Mouse (Mus musculus) ES-E14 (cell line): Measurements from ENCODE around the gene Adcy9.

Experiments
- CHD2 ChIP-seq: IDR thresholded peaks from 2 replicates; pipeline ENCODE4 v1.6.1; 2014; ENCODE audit warnings: mild to moderate bottlenecking, low read depth, low read length, inconsistent platforms
- HCFC1 ChIP-seq: IDR thresholded peaks from 2 replicates; pipeline ENCODE4 v1.6.1; 2012; ENCODE audit warnings: low read length, inconsistent platforms, borderline replicate concordance; ENCODE audit not compliant: insufficient read depth
- MAFK ChIP-seq: IDR thresholded peaks from 2 replicates; pipeline ENCODE4 v1.6.1; 2014; ENCODE audit warnings: mild to moderate bottlenecking, low read depth, low read length, inconsistent platforms; ENCODE audit not compliant: insufficient read depth
- ZNF384 ChIP-seq: IDR thresholded peaks from 2 replicates; pipeline ENCODE4 v1.6.1; 2012; ENCODE audit warnings: low read depth, low read length, inconsistent platforms

DNA sequence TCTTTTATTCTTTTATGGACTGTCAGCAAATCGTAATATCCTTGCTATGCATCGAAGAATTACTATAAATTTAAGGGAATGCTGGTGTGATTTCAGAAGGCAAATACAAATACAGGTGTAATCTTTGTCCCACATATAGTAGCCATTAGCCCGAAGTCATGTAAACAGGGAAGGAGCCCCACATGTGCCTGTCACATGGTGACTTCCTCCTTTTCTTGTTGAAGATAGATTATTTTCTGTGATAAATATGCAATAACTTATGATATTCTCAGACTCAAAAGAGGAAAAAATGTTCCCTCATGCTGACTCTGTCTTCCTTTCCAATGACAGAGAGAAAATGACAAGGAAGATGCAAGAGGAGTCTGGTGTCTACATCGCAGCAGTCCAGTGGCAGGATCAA, 112.5 kb downstream of the Adcy9 start:
- TF ChIP-seq ZNF384: no peak
- TF ChIP-seq CHD2: no peak
- TF ChIP-seq HCFC1: no peak
- no peak for TF ChIP-seq MAFK
